Comparison of ENCODE assay signal across 8 mouse cellular contexts in genomic region chr9:107521711-107522399, GRCm38 (mm10). TPM values are rescaled to one million over a fixed set of nuclear protein-coding genes. Genes with fewer than 3 reads are reported as not detected.
A peak's percentile ranks its signal among the peaks of the same experiment; 100 is the strongest.
DNase-seq lines count a peak whose midpoint lies in the region.

No protein-coding gene starts in this region.

- H3K27ac ChIP-seq in hindbrain, embryonic 10.5 days = peak overlapping the region; percentile 76

- peak overlapping the region; percentile 32 for H3K4me3 ChIP-seq in hindbrain, embryonic 10.5 days
- peak overlapping the region; percentile 90 for H3K4me3 ChIP-seq in megakaryocyte, embryonic 14.5 days (replicated peaks)

- H3K36me3 ChIP-seq in hindbrain, embryonic 10.5 days = no peaks in the 10 kb centered on the region
- no peaks in the 10 kb centered on the region for H3K36me3 ChIP-seq in megakaryocyte, embryonic 14.5 days (replicated peaks; ENCODE audit: low read length)

- intact Hi-C loops in left cerebral cortex, postnatal 10 days (cut with DNase I) = no loop called here

- peaks cover 57% of the 10 kb centered on the region for H3K27me3 ChIP-seq in hindbrain, embryonic 10.5 days (ENCODE audit: insufficient read depth, poor library complexity, severe bottlenecking)
- peaks cover 91% of the 10 kb centered on the region for H3K27me3 ChIP-seq in megakaryocyte, embryonic 14.5 days (replicated peaks)

- peaks cover 42% of the 10 kb centered on the region for H3K4me1 ChIP-seq in hindbrain, embryonic 10.5 days (replicated peaks)
- peaks cover 48% of the 10 kb centered on the region for H3K4me1 ChIP-seq in megakaryocyte, embryonic 14.5 days

- H3K9me3 ChIP-seq in hindbrain, embryonic 10.5 days = no peaks in the 10 kb centered on the region
- H3K9me3 ChIP-seq in megakaryocyte, embryonic 14.5 days = no peaks in the 10 kb centered on the region

- peak; percentile 65 for DNase-seq in adrenal gland, postnatal 10 days
- DNase-seq in adrenal gland, adult 8-10 months = no peak
- peak; percentile 30 for DNase-seq in Muller cell, postnatal 12 days (ENCODE audit: inconsistent ontology term)
- DNase-seq in hindbrain, embryonic 10.5 days (ENCODE audit: low spot score) = peak; percentile 39
- DNase-seq in thymus, postnatal 36 days = peak; percentile 63 to 67
- no peak for DNase-seq in cerebellum, adult 8-10 months
- DNase-seq in left cerebral cortex, postnatal 10 days (ENCODE audit: extremely low spot score in 1 of 2, low spot score in 2 of 2) = no peak

- 27% methylated on average over 25 of the region's 25 CpGs for WGBS in hindbrain, embryonic 10.5 days

RNA-seq across cellular contexts. Expression of gene Tmem115, which starts 11.9 kb away (rescaled TPM):
- total RNA-seq in adrenal gland, postnatal 10 days (2021) = 10 to 100 TPM; 31.4 to 37.6 TPM
- 10 to 100 TPM; 41.7 to 51.9 (median 46.5) TPM for total RNA-seq in adrenal gland, adult 8-10 months (2022)
- polyA plus RNA-seq in hindbrain, embryonic 10.5 days (2016; fragmentation: Nextera tagmentation; extraction: Ambion mirVana) = 36.5 and 44.8 TPM in 2 replicates
- 12.0 and 24.4 TPM in 2 replicates for polyA plus RNA-seq in megakaryocyte, embryonic 14.5 days (2012; ENCODE audit: insufficient read depth, low replicate concordance)
- total RNA-seq in left cerebral cortex, postnatal 10 days (2021) = 10 to 100 TPM; 31.8 to 35.7 TPM

RNA-seq across cellular contexts. Expression of gene Cyb561d2, which starts 20.1 kb away (rescaled TPM):
- 10 to 100 TPM; 15.4 to 16.1 TPM for total RNA-seq in adrenal gland, postnatal 10 days (2021)
- 10 to 100 TPM; 21.1 to 28.3 (median 25.1) TPM for total RNA-seq in adrenal gland, adult 8-10 months (2022)
- 25.1 and 25.9 TPM in 2 replicates for polyA plus RNA-seq in hindbrain, embryonic 10.5 days (2016; fragmentation: Nextera tagmentation; extraction: Ambion mirVana)
- polyA plus RNA-seq in megakaryocyte, embryonic 14.5 days (2012; ENCODE audit: insufficient read depth, low replicate concordance) = 4.2 and 18.5 TPM in 2 replicates
- total RNA-seq in left cerebral cortex, postnatal 10 days (2021) = 10 to 100 TPM; 19.0 to 21.4 TPM

RNA-seq across cellular contexts. Expression of gene Nprl2, which starts 20.2 kb away (rescaled TPM):
- 10 to 100 TPM; 19.2 to 21.3 TPM for total RNA-seq in adrenal gland, postnatal 10 days (2021)
- total RNA-seq in adrenal gland, adult 8-10 months (2022) = 10 to 100 TPM; 30.3 to 35.9 (median 32.0) TPM
- 39.2 and 45.7 TPM in 2 replicates for polyA plus RNA-seq in hindbrain, embryonic 10.5 days (2016; fragmentation: Nextera tagmentation; extraction: Ambion mirVana)
- 0.37 TPM in 1 of 2 replicates, not detected in the other for polyA plus RNA-seq in megakaryocyte, embryonic 14.5 days (2012; ENCODE audit: insufficient read depth, low replicate concordance)
- total RNA-seq in left cerebral cortex, postnatal 10 days (2021) = 10 to 100 TPM; 34.1 to 37.8 TPM

RNA-seq across cellular contexts. Expression of gene Zmynd10, which starts 25.2 kb away (rescaled TPM):
- total RNA-seq in adrenal gland, postnatal 10 days (2021) = not detected
- total RNA-seq in adrenal gland, adult 8-10 months (2022) = 1 to 10 TPM in 1 of 4 experiments, under 1 TPM in 2, not detected in 1; 0.41 to 1.7 (median 0.62) TPM
- polyA plus RNA-seq in hindbrain, embryonic 10.5 days (2016; fragmentation: Nextera tagmentation; extraction: Ambion mirVana) = 2.6 and 4.7 TPM in 2 replicates
- polyA plus RNA-seq in megakaryocyte, embryonic 14.5 days (2012; ENCODE audit: insufficient read depth, low replicate concordance) = 0.68 TPM in 1 of 2 replicates, not detected in the other
- 1 to 10 TPM; 1.8 to 2.9 TPM for total RNA-seq in left cerebral cortex, postnatal 10 days (2021)

RNA-seq across cellular contexts. Expression of gene Rassf1, which starts 29.5 kb away (rescaled TPM):
- 10 to 100 TPM; 23.6 to 27.7 TPM for total RNA-seq in adrenal gland, postnatal 10 days (2021)
- 10 to 100 TPM; 16.1 to 33.1 (median 26.2) TPM for total RNA-seq in adrenal gland, adult 8-10 months (2022)
- 46.4 and 48.3 TPM in 2 replicates for polyA plus RNA-seq in hindbrain, embryonic 10.5 days (2016; fragmentation: Nextera tagmentation; extraction: Ambion mirVana)
- 10.3 and 12.6 TPM in 2 replicates for polyA plus RNA-seq in megakaryocyte, embryonic 14.5 days (2012; ENCODE audit: insufficient read depth, low replicate concordance)
- 10 to 100 TPM; 14.7 to 14.9 TPM for total RNA-seq in left cerebral cortex, postnatal 10 days (2021)

Comparison
In these comparisons a context has a peak if more than half of its experiments do, and no peak if none do; other contexts are left out.
1. DNase-seq: peak in adrenal gland, postnatal 10 days (single experiment), Muller cell, postnatal 12 days (single experiment), hindbrain, embryonic 10.5 days (single experiment) and thymus, postnatal 36 days (2 of 2); none in adrenal gland, adult 8-10 months (single experiment), cerebellum, adult 8-10 months (single experiment) and left cerebral cortex, postnatal 10 days (0 of 2).